Mouse (Mus musculus): Measurements from ENCODE around the gene Sult1e1. TPM values are rescaled to one million over a fixed set of nuclear protein-coding genes. Genes with fewer than 3 reads are reported as not detected.

The Sult1e1 gene
- polyA plus RNA-seq, 1 experiment from 2014 or later = not detected

- Histone ChIP-seq H3K9ac (ENCODE audit: low read length) (no peak overlapping the region), H3K4me3 (ENCODE audit: low read depth, low read length) (no peak overlapping the region), H3K4me1 (ENCODE audit: control insufficient read depth, insufficient read depth, low read length) (no peaks in the 10 kb centered on the region), H3K9me3 (replicated peaks; ENCODE audit: control insufficient read depth, low read length) (no peaks in the 10 kb centered on the region), H3K27ac (ENCODE audit: low read depth, low read length) (no peak overlapping the region), H3K4me2 (ENCODE audit: low read length) (no peak overlapping the region), H3K36me3 (ENCODE audit: control insufficient read depth, insufficient read depth, low read length) (no peaks in the 10 kb centered on the region), H3K27me3 (replicated peaks; ENCODE audit: control insufficient read depth, insufficient read depth, low read length) (no peaks in the 10 kb centered on the region)
- 53% methylated on average over 5 of the region's 5 CpGs for WGBS
- ATAC-seq (no peak), DNase-seq (ENCODE audit: low spot score) (no peak)
Observed at GRCm38 (mm10) chr5:87573490-87573889, 17.9 kb downstream of the Sult1e1 start.

GRCm38 (mm10) chr5:87572781-87573180 is 18.6 kb downstream of the Sult1e1 start:
- Histone ChIP-seq H3K4me3 (ENCODE audit: low read depth, low read length) (no peak overlapping the region), H3K9ac (ENCODE audit: low read length) (no peak overlapping the region), H3K36me3 (ENCODE audit: control insufficient read depth, insufficient read depth, low read length) (no peaks in the 10 kb centered on the region), H3K9me3 (replicated peaks; ENCODE audit: control insufficient read depth, low read length) (no peaks in the 10 kb centered on the region), H3K27ac (ENCODE audit: low read depth, low read length) (no peak overlapping the region), H3K4me1 (ENCODE audit: control insufficient read depth, insufficient read depth, low read length) (no peaks in the 10 kb centered on the region), H3K27me3 (replicated peaks; ENCODE audit: control insufficient read depth, insufficient read depth, low read length) (no peaks in the 10 kb centered on the region), H3K4me2 (ENCODE audit: low read length) (no peak overlapping the region)
- no peak for ATAC-seq
- 90% methylated on average over 6 of the region's 6 CpGs for WGBS
- DNase-seq (ENCODE audit: low spot score) = no peak

- Histone ChIP-seq H3K9me3 (replicated peaks; ENCODE audit: control insufficient read depth, low read length) (no peaks in the 10 kb centered on the region), H3K9ac (ENCODE audit: low read length) (no peak within 1 kb of the TSS), H3K27ac (ENCODE audit: low read depth, low read length) (no peak within 1 kb of the TSS), H3K4me1 (ENCODE audit: control insufficient read depth, insufficient read depth, low read length) (no peaks in the 10 kb centered on the region), H3K4me2 (ENCODE audit: low read length) (no peak within 1 kb of the TSS), H3K36me3 (ENCODE audit: control insufficient read depth, insufficient read depth, low read length) (no peaks in the 10 kb centered on the region), H3K27me3 (replicated peaks; ENCODE audit: control insufficient read depth, insufficient read depth, low read length) (no peaks in the 10 kb centered on the region), H3K4me3 (ENCODE audit: low read depth, low read length) (no peak within 1 kb of the TSS)
- DNase-seq (ENCODE audit: low spot score) (no peak), ATAC-seq (no peak)
- WGBS = 83% methylated on average over 5 of the region's 5 CpGs
Observed at GRCm38 (mm10) chr5:87568845-87569244, 22.5 kb downstream of the Sult1e1 start, which contains the start of gene Sult1d1. Gene Sult1d1 (minus strand): TSS chr5:87569027.

- Histone ChIP-seq H3K27me3 (replicated peaks; ENCODE audit: control insufficient read depth, insufficient read depth, low read length) (no peaks in the 10 kb centered on the region), H3K27ac (ENCODE audit: low read depth, low read length) (no peak overlapping the region), H3K4me1 (ENCODE audit: control insufficient read depth, insufficient read depth, low read length) (no peaks in the 10 kb centered on the region), H3K4me2 (ENCODE audit: low read length) (no peak overlapping the region), H3K9ac (ENCODE audit: low read length) (no peak overlapping the region), H3K4me3 (ENCODE audit: low read depth, low read length) (no peak overlapping the region), H3K9me3 (replicated peaks; ENCODE audit: control insufficient read depth, low read length) (no peaks in the 10 kb centered on the region), H3K36me3 (ENCODE audit: control insufficient read depth, insufficient read depth, low read length) (no peaks in the 10 kb centered on the region)
- 86% methylated on average over 1 of the region's 1 CpGs for WGBS
- no peak for ATAC-seq
- no peak for DNase-seq (ENCODE audit: low spot score)
Observed at GRCm38 (mm10) chr5:87567306-87567705, 24.1 kb downstream of the Sult1e1 start.

GRCm38 (mm10) chr5:87562966-87563365 is 28.4 kb downstream of the Sult1e1 start:
- H3K27me3 ChIP-seq (replicated peaks; ENCODE audit: control insufficient read depth, insufficient read depth, low read length) = no peaks in the 10 kb centered on the region
- no peak overlapping the region for H3K4me3 ChIP-seq (ENCODE audit: low read depth, low read length)
- H3K4me2 ChIP-seq (ENCODE audit: low read length) = no peak overlapping the region
- ATAC-seq = no peak
- no peak overlapping the region for H3K27ac ChIP-seq (ENCODE audit: low read depth, low read length)
- no peaks in the 10 kb centered on the region for H3K9me3 ChIP-seq (replicated peaks; ENCODE audit: control insufficient read depth, low read length)
- no peak for DNase-seq (ENCODE audit: low spot score)
- H3K4me1 ChIP-seq (ENCODE audit: control insufficient read depth, insufficient read depth, low read length) = no peaks in the 10 kb centered on the region
- no peaks in the 10 kb centered on the region for H3K36me3 ChIP-seq (ENCODE audit: control insufficient read depth, insufficient read depth, low read length)
- H3K9ac ChIP-seq (ENCODE audit: low read length) = no peak overlapping the region

GRCm38 (mm10) chr5:87562526-87562925 is 28.9 kb downstream of the Sult1e1 start:
- Histone ChIP-seq H3K4me3 (ENCODE audit: low read depth, low read length) (no peak overlapping the region), H3K27ac (ENCODE audit: low read depth, low read length) (no peak overlapping the region), H3K4me2 (ENCODE audit: low read length) (no peak overlapping the region), H3K27me3 (replicated peaks; ENCODE audit: control insufficient read depth, insufficient read depth, low read length) (no peaks in the 10 kb centered on the region), H3K4me1 (ENCODE audit: control insufficient read depth, insufficient read depth, low read length) (no peaks in the 10 kb centered on the region), H3K9me3 (replicated peaks; ENCODE audit: control insufficient read depth, low read length) (no peaks in the 10 kb centered on the region), H3K36me3 (ENCODE audit: control insufficient read depth, insufficient read depth, low read length) (no peaks in the 10 kb centered on the region), H3K9ac (ENCODE audit: low read length) (no peak overlapping the region)
- DNase-seq (ENCODE audit: low spot score) = no peak
- WGBS = 75% methylated on average over 4 of the region's 4 CpGs
- no peak for ATAC-seq

GRCm38 (mm10) chr5:87560145-87560544 is 31.2 kb downstream of the Sult1e1 start:
- Histone ChIP-seq H3K27ac (ENCODE audit: low read depth, low read length) (no peak overlapping the region), H3K36me3 (ENCODE audit: control insufficient read depth, insufficient read depth, low read length) (no peaks in the 10 kb centered on the region), H3K9me3 (replicated peaks; ENCODE audit: control insufficient read depth, low read length) (no peaks in the 10 kb centered on the region), H3K9ac (ENCODE audit: low read length) (no peak overlapping the region), H3K4me3 (ENCODE audit: low read depth, low read length) (no peak overlapping the region), H3K4me2 (ENCODE audit: low read length) (no peak overlapping the region), H3K27me3 (replicated peaks; ENCODE audit: control insufficient read depth, insufficient read depth, low read length) (no peaks in the 10 kb centered on the region), H3K4me1 (ENCODE audit: control insufficient read depth, insufficient read depth, low read length) (no peaks in the 10 kb centered on the region)
- DNase-seq (ENCODE audit: low spot score) (no peak), ATAC-seq (no peak)
- WGBS = 79% methylated on average over 5 of the region's 5 CpGs

GRCm38 (mm10) chr5:87550935-87551334 is 40.5 kb downstream of the Sult1e1 start:
- Histone ChIP-seq H3K9ac (ENCODE audit: low read length) (no peak overlapping the region), H3K27ac (ENCODE audit: low read depth, low read length) (no peak overlapping the region), H3K36me3 (ENCODE audit: control insufficient read depth, insufficient read depth, low read length) (no peaks in the 10 kb centered on the region), H3K4me2 (ENCODE audit: low read length) (no peak overlapping the region), H3K4me1 (ENCODE audit: control insufficient read depth, insufficient read depth, low read length) (no peaks in the 10 kb centered on the region), H3K27me3 (replicated peaks; ENCODE audit: control insufficient read depth, insufficient read depth, low read length) (no peaks in the 10 kb centered on the region), H3K4me3 (ENCODE audit: low read depth, low read length) (no peak overlapping the region), H3K9me3 (replicated peaks; ENCODE audit: control insufficient read depth, low read length) (no peaks in the 10 kb centered on the region)
- no peak for ATAC-seq
- WGBS = 37% methylated on average over 1 of the region's 1 CpGs
- DNase-seq (ENCODE audit: low spot score) = no peak

GRCm38 (mm10) chr5:87538111-87538510 is 53.3 kb downstream of the Sult1e1 start, which contains the start of gene Sult1b1:
Gene Sult1b1 (minus strand): TSS chr5:87538195.
- Histone ChIP-seq H3K9me3 (replicated peaks; ENCODE audit: control insufficient read depth, low read length) (no peaks in the 10 kb centered on the region), H3K4me3 (ENCODE audit: low read depth, low read length) (no peak within 1 kb of the TSS), H3K27me3 (replicated peaks; ENCODE audit: control insufficient read depth, insufficient read depth, low read length) (no peaks in the 10 kb centered on the region), H3K4me2 (ENCODE audit: low read length) (no peak within 1 kb of the TSS), H3K36me3 (ENCODE audit: control insufficient read depth, insufficient read depth, low read length) (no peaks in the 10 kb centered on the region), H3K9ac (ENCODE audit: low read length) (no peak within 1 kb of the TSS), H3K4me1 (ENCODE audit: control insufficient read depth, insufficient read depth, low read length) (no peaks in the 10 kb centered on the region), H3K27ac (ENCODE audit: low read depth, low read length) (no peak within 1 kb of the TSS)
- ATAC-seq (no peak), DNase-seq (ENCODE audit: low spot score) (no peak)
- 96% methylated on average over 2 of the region's 2 CpGs for WGBS

Measured in forebrain, embryonic 14.5 days (tissue).